Mouse (Mus musculus): ENCODE results near the gene Tigd2.
"Not testable (repeated sequence)": the region's sequence is repeated elsewhere in the genome, so short reads cannot be mapped to it uniquely, and the experiment has no call there.

Tigd2 gene

GRCm38 (mm10) chr6:59208685-59209298 is at the start of gene Tigd2:
Gene Tigd2 (plus strand): TSS chr6:59208870.
- no peak for DNase-seq (ENCODE audit: extremely low read depth, low read depth, low spot score)

GRCm38 (mm10) chr6:59161801-59162478 is 46.7 kb upstream of the Tigd2 start:
- no peak for DNase-seq (ENCODE audit: extremely low read depth, low read depth, low spot score)

GRCm38 (mm10) chr6:59162887-59163286 is 45.8 kb upstream of the Tigd2 start:
- DNase-seq (ENCODE audit: extremely low read depth, low read depth, low spot score), result no peak

- no peak for DNase-seq (ENCODE audit: extremely low read depth, low read depth, low spot score)
Measured at GRCm38 (mm10) chr6:59163407-59163806, 45.3 kb upstream of the Tigd2 start.

GRCm38 (mm10) chr6:59168939-59169338 is 39.7 kb upstream of the Tigd2 start:
- DNase-seq (ENCODE audit: extremely low read depth, low read depth, low spot score), result no peak

- no peak for DNase-seq (ENCODE audit: extremely low read depth, low read depth, low spot score)
Measured at GRCm38 (mm10) chr6:59171230-59171629, 37.4 kb upstream of the Tigd2 start.

GRCm38 (mm10) chr6:59173940-59174339 is 34.7 kb upstream of the Tigd2 start:
- no peak for DNase-seq (ENCODE audit: extremely low read depth, low read depth, low spot score)

GRCm38 (mm10) chr6:59178051-59178450 is 30.6 kb upstream of the Tigd2 start:
- DNase-seq (ENCODE audit: extremely low read depth, low read depth, low spot score), result peak; percentile 88

GRCm38 (mm10) chr6:59180376-59180996 is 28.2 kb upstream of the Tigd2 start:
- DNase-seq (ENCODE audit: extremely low read depth, low read depth, low spot score), result no peak

- no peak for DNase-seq (ENCODE audit: extremely low read depth, low read depth, low spot score)
Measured at GRCm38 (mm10) chr6:59185010-59185699, 23.5 kb upstream of the Tigd2 start.

- peak; percentile 94 for DNase-seq (ENCODE audit: extremely low read depth, low read depth, low spot score)
Measured at GRCm38 (mm10) chr6:59190006-59190405, 18.7 kb upstream of the Tigd2 start.

- not testable (repeated sequence) for DNase-seq (ENCODE audit: extremely low read depth, low read depth, low spot score)
Measured at GRCm38 (mm10) chr6:59194518-59194917, 14.2 kb upstream of the Tigd2 start.

GRCm38 (mm10) chr6:59195849-59196635 is 12.6 kb upstream of the Tigd2 start:
- DNase-seq (ENCODE audit: extremely low read depth, low read depth, low spot score), result no peak

GRCm38 (mm10) chr6:59196746-59197145 is 11.9 kb upstream of the Tigd2 start:
- no peak for DNase-seq (ENCODE audit: extremely low read depth, low read depth, low spot score)

- DNase-seq (ENCODE audit: extremely low read depth, low read depth, low spot score), result no peak
Measured at GRCm38 (mm10) chr6:59198356-59198755, 10.3 kb upstream of the Tigd2 start.

- DNase-seq (ENCODE audit: extremely low read depth, low read depth, low spot score), result no peak
Measured at GRCm38 (mm10) chr6:59199021-59199420, 9.6 kb upstream of the Tigd2 start.

- no peak for DNase-seq (ENCODE audit: extremely low read depth, low read depth, low spot score)
Measured at GRCm38 (mm10) chr6:59207561-59207960, 1.1 kb upstream of the Tigd2 start.

- DNase-seq (ENCODE audit: extremely low read depth, low read depth, low spot score), result no peak
Measured at GRCm38 (mm10) chr6:59209299-59209707, 633 bp downstream of the Tigd2 start.

GRCm38 (mm10) chr6:59233191-59233590 is 24.5 kb downstream of the Tigd2 start:
- DNase-seq (ENCODE audit: extremely low read depth, low read depth, low spot score), result peak; percentile 39

- no peak for DNase-seq (ENCODE audit: extremely low read depth, low read depth, low spot score)
Measured at GRCm38 (mm10) chr6:59233651-59234050, 25.0 kb downstream of the Tigd2 start.

GRCm38 (mm10) chr6:59249675-59250074 is 41.0 kb downstream of the Tigd2 start:
- DNase-seq (ENCODE audit: extremely low read depth, low read depth, low spot score), result no peak
